Mouse (Mus musculus): Measurements from ENCODE around the gene Ift22.

Gene Ift22

GRCm38 (mm10) chr5:136907991-136908857 is at the start of gene Ift22:
Gene Ift22 (plus strand): TSS chr5:136908150.
- in situ Hi-C loops (cut with MboI), result no loop called here

- in situ Hi-C loops (cut with MboI), result no loop called here
Observed at GRCm38 (mm10) chr5:136861191-136861940, 46.6 kb upstream of the Ift22 start.

DNA sequence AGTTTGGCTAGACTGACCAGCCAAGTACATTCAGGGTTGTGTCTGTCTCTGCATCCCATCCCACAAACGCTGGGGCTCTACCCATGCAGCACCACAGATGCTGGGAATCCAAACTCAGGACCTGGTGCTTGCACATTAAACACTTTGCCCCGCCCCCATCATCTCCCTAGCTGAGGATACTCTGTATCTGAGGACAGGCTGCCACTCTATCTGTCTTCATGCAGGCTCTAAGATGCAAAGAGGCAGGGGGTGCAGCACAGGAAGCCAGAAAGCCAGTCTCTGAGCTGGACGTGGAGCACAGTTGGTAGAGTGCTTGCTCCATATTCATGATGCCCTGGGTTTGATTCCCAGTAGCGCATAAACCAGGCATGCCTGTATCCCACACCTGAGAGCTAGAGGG is 45.1 kb upstream of the Ift22 start:
- in situ Hi-C loops (cut with MboI), result no loop called here

DNA sequence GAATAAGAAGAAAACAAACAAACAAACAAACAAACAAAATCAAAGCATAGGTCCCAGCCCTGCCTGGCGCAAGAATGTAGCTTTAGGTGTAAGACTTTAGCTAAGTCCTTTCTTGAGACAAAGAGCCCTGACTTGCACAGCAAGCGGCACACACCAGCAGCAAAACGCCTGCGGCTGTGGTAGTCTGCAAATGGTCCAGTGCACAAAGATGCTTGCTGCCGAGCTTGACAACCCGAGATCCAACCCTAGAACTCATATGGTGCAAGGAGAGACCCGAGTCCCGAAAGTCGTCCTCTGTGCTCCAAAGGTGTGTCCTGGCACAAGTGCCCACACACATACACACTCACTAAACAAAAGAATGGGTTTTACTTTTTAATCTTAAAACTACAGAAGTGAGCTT is 44.7 kb upstream of the Ift22 start:
- in situ Hi-C loops (cut with MboI), result no loop called here

- in situ Hi-C loops (cut with MboI), result no loop called here
Observed at GRCm38 (mm10) chr5:136863961-136864674, 43.8 kb upstream of the Ift22 start.

DNA sequence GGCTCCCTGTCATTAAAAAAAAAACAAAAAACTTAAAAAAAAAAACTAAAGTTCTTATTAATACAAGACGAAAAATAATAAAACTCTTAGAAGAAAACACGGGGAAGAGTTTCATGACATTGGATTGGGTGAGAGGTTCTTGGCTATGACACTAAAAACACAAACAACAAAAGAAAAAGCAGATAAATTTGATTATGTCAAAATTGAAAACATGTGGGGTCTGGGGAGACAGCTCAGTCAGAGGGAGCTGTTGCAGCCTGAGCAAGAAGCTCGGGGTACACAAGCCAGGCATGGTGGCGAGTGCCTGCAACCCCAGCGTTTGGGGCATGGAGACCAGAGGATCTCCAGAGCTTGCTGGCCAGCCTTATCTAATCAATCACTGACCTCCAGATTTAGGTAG is 40.2 kb upstream of the Ift22 start:
- in situ Hi-C loops (cut with MboI), result no loop called here

GRCm38 (mm10) chr5:136869451-136870114 is 38.4 kb upstream of the Ift22 start:
- in situ Hi-C loops (cut with MboI), result no loop called here

DNA sequence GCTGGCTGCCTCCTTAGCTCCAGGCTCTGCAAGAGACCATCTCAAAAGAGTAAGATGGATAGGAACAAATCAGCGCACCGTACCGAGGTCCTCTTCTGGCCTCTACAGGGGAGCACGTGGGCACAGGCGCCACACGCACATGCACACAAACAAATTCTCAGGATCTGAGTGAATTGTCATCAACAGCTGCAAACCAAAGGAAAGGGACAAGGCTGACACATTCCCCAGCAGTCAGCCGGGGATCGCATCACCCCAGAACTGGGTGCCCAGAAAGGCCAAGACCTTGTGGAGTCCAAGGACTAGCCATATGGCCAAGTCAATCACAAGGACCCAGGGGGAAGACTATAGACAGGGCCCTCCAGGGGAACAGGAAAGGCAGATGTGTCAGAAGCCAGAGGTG is 35.5 kb upstream of the Ift22 start:
- in situ Hi-C loops (cut with MboI), result no loop called here

GRCm38 (mm10) chr5:136874271-136874670 is 33.7 kb upstream of the Ift22 start:
- in situ Hi-C loops (cut with MboI), result no loop called here

GRCm38 (mm10) chr5:136880101-136880500 is 27.8 kb upstream of the Ift22 start:
- in situ Hi-C loops (cut with MboI), result loop anchor here (5.0 kb wide), 1 partner anchor 88 kb away; no protein-coding TSS in a partner anchor

GRCm38 (mm10) chr5:136881380-136882009 is 26.5 kb upstream of the Ift22 start:
- in situ Hi-C loops (cut with MboI), result loop anchor here (5.0 kb wide), 1 partner anchor 89 kb away; no protein-coding TSS in a partner anchor

DNA sequence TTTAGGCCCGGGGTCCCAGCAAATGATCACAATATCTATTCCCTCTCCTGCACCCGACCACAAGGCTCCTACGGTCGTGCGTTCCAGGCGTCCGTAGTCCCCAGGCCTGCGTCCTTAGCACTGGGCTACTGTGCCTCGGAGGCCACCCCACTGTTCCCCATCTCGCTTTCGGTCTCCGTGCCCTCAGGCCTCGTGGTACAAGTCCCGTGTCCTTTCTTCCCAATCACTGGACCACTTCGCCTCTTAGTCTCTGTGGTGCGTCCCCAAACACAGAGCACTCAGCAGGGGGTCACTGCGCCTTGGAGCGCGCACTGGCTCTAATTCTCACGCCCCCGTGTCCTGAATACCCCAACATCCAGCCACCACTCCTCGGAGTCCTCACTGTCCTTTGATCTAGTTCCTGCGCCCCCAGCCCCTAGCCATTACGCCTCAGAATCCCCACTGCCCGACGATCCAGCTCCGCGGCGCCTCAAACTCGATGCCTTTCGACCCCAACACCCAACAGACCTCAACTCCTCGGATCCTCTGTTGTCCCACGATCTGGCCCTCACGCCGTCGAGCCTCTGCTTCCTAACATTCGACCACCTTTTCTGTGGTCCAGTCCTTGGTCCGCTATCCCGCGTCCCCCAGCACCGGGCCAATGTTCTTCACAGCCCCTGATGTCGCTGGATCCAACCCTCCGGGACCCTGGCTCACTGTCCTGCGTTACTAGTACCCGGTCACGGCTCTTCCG is 25.7 kb upstream of the Ift22 start:
- in situ Hi-C loops (cut with MboI), result loop anchor here (5.0 kb wide), 1 partner anchor 90 kb away; no protein-coding TSS in a partner anchor

DNA sequence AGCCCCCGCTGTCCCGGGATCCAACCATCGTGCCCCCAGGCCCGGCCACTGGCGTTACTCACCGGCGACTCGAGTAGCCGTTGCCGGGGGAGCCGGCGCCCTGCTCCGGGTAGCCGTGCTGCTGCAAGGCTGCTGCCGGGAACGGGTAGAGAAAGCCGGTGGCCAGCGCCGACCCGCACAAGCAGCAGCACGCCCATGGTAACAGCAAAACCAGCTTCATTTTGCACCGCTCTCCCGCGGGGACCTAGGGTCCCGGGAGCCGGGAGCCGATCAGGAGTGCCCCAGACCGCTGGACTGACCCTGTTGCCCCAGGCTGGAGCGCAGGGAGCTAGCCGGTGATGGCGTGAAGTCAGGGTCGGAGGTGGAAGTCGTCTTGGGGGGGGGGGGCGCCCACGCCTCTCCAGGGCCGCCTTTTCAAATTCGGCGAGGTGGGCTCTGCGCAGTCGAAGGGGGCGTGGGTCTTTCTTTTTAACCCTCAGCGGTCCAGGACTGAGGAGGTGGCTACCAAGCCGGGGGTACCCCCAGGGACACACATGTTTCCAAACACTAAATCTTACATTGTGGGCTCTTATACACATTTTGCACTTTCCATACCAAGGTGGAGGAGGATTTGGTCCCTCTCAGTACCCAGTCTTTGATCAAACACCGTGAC is 25.0 kb upstream of the Ift22 start, which contains the start of gene Col26a1:
Gene Col26a1 (minus strand): TSS at position 422 of the 652 bp plus-strand sequence.
- in situ Hi-C loops (cut with MboI), result loop anchor here (5.0 kb wide), 1 partner anchor 91 kb away; no protein-coding TSS in a partner anchor

DNA sequence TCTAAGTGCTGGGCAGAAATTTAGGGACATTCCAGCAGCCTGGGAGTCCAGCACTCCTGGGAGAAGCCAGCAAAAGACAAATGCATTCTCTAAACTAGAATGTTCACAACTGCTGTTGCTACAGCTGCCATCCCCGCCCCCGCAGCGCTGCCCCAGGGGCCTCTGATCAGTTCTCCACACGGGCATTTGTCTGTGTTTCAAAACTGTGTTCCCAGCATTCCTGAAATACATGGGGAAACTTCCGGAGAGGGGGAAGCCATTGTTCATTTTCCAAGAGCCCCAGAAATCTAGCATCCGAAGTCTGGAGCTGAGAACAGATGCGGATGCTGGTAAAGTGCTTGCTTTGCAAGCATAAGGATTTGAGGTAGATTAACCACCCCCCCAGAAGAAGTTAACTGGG is 21.0 kb upstream of the Ift22 start:
- in situ Hi-C loops (cut with MboI), result no loop called here

- in situ Hi-C loops (cut with MboI), result no loop called here
Observed at GRCm38 (mm10) chr5:136888539-136889355, 19.2 kb upstream of the Ift22 start.

GRCm38 (mm10) chr5:136894840-136895528 is 13.0 kb upstream of the Ift22 start:
- in situ Hi-C loops (cut with MboI), result no loop called here

- in situ Hi-C loops (cut with MboI), result no loop called here
Observed at GRCm38 (mm10) chr5:136895529-136895963, 12.4 kb upstream of the Ift22 start.

- in situ Hi-C loops (cut with MboI), result no loop called here
Observed at GRCm38 (mm10) chr5:136904621-136905020, 3.3 kb upstream of the Ift22 start.
